Mouse (Mus musculus): ENCODE measurements around the gene Erbb2. TPM values are rescaled to one million over a fixed set of nuclear protein-coding genes. Genes with fewer than 3 reads are reported as not detected.

Gene Erbb2
- polyA plus RNA-seq, 1 experiment, result 12.4 TPM

DNA sequence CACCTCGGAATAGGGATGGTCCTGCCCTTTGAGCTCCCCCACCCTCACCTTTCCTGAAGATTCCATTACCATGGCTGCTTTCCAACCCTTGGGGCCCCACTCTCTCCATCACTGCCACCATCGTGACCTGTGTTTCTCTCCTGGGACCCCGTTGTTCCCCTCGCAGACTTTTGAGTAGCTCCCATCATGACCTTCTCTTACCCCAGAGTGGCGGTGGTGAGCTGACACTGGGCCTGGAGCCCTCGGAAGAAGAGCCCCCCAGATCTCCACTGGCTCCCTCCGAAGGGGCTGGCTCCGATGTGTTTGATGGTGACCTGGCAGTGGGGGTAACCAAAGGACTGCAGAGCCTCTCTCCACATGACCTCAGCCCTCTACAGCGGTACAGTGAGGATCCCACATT, 23.5 kb downstream of the Erbb2 start:
- TF ChIP-seq CTCF (IDR thresholded peaks at IDR 0.05; ENCODE audit: low read depth, low read length) (no peak), EP300 (IDR thresholded peaks at IDR 0.05; ENCODE audit: insufficient read depth, low read depth, low read length) (no peak)
- Histone ChIP-seq H3K36me3 (ENCODE audit: control insufficient read depth, insufficient read depth, low read length, poor library complexity, severe bottlenecking) (no peaks in the 10 kb centered on the region), H3K4me1 (ENCODE audit: control insufficient read depth, insufficient read depth, low read length) (no peaks in the 10 kb centered on the region), H3K27ac (ENCODE audit: insufficient read depth, low read length) (no peak overlapping the region), H3K27me3 (ENCODE audit: control insufficient read depth, insufficient read depth, low read length, poor library complexity, severe bottlenecking) (no peaks in the 10 kb centered on the region), H3K4me3 (ENCODE audit: low read depth, low read length) (no peak overlapping the region), H3K9ac (ENCODE audit: low read depth, poor library complexity, severe bottlenecking) (no peak overlapping the region), H3K9me3 (replicated peaks; ENCODE audit: control insufficient read depth, insufficient read depth, low read length, poor library complexity, severe bottlenecking) (no peaks in the 10 kb centered on the region)

- Histone ChIP-seq H3K36me3 (ENCODE audit: control insufficient read depth, insufficient read depth, low read length, poor library complexity, severe bottlenecking) (no peaks in the 10 kb centered on the region), H3K9ac (ENCODE audit: low read depth, poor library complexity, severe bottlenecking) (no peak overlapping the region), H3K9me3 (replicated peaks; ENCODE audit: control insufficient read depth, insufficient read depth, low read length, poor library complexity, severe bottlenecking) (no peaks in the 10 kb centered on the region), H3K27me3 (ENCODE audit: control insufficient read depth, insufficient read depth, low read length, poor library complexity, severe bottlenecking) (no peaks in the 10 kb centered on the region), H3K4me1 (ENCODE audit: control insufficient read depth, insufficient read depth, low read length) (no peaks in the 10 kb centered on the region), H3K4me3 (ENCODE audit: low read depth, low read length) (no peak overlapping the region), H3K27ac (ENCODE audit: insufficient read depth, low read length) (no peak overlapping the region)
- TF ChIP-seq EP300 (IDR thresholded peaks at IDR 0.05; ENCODE audit: insufficient read depth, low read depth, low read length) (no peak), POLR2A (IDR thresholded peaks at IDR 0.05; ENCODE audit: insufficient read depth, low read length) (no peak), CTCF (IDR thresholded peaks at IDR 0.05; ENCODE audit: low read depth, low read length) (no peak)
Observed at GRCm38 (mm10) chr11:98437441-98437840, 25.2 kb downstream of the Erbb2 start.

DNA sequence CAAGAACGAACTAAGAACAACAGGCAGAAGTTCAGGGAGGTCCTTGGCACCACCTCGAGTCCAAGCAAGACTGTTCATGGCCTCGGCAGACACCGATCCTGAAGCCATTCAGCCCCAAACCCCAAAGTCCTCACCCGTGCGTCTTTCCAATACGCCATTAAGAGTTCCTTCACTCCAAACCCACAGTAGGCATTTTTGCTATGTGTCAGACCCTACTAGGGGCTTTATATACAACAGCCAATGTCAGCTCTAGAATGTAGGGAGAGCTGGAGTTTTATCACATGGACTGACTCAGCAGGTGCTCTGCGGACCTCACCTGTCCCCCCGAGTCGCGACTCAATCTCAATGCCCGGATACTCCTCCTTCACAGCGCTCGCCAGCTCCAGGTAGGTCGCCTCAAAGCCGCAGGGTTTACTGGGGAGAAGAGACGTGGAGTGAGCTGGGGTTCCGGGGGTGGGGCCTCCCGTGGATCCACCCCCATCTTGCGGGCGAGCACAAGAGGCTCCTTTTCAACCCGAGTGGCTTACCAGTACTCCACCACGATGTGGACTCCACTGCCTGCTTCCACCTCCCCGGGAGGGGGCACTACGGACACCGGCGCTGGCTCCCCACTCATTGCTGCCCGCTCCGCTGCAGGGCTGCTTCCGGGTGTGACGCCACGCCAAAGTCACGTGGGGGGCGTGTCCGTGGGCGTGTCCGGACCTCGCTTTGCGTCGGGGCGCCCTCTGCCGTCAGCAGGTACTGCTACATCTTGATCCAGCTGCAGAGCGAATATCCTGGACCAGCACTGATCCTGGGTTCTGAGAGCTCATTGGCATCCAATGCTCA, 26.3 kb downstream of the Erbb2 start, which contains the start of gene Mien1:
Gene Mien1, minus strand, starts transcription at position 661 of the 828 bp plus-strand sequence.
- peak within 1 kb of the TSS; percentile 88 for H3K4me3 ChIP-seq (ENCODE audit: low read depth, low read length)
- no peaks in the 10 kb centered on the region for H3K9me3 ChIP-seq (replicated peaks; ENCODE audit: control insufficient read depth, insufficient read depth, low read length, poor library complexity, severe bottlenecking)
- H3K4me1 ChIP-seq (ENCODE audit: control insufficient read depth, insufficient read depth, low read length), result no peaks in the 10 kb centered on the region
- TF ChIP-seq POLR2A (IDR thresholded peaks at IDR 0.05; ENCODE audit: insufficient read depth, low read length) (peak; percentile 27), EP300 (IDR thresholded peaks at IDR 0.05; ENCODE audit: insufficient read depth, low read depth, low read length) (0 out of 2 replicates have a peak, but pooled peaks have one; percentile 59), CTCF (IDR thresholded peaks at IDR 0.05; ENCODE audit: low read depth, low read length) (peak; percentile 96)
- H3K36me3 ChIP-seq (ENCODE audit: control insufficient read depth, insufficient read depth, low read length, poor library complexity, severe bottlenecking), result no peaks in the 10 kb centered on the region
- peak within 1 kb of the TSS; percentile 9; the same call in 1 of the 2 replicates for H3K27ac ChIP-seq (ENCODE audit: insufficient read depth, low read length)
- H3K27me3 ChIP-seq (ENCODE audit: control insufficient read depth, insufficient read depth, low read length, poor library complexity, severe bottlenecking), result no peaks in the 10 kb centered on the region
- H3K9ac ChIP-seq (ENCODE audit: low read depth, poor library complexity, severe bottlenecking), result peak within 1 kb of the TSS; percentile 71

DNA sequence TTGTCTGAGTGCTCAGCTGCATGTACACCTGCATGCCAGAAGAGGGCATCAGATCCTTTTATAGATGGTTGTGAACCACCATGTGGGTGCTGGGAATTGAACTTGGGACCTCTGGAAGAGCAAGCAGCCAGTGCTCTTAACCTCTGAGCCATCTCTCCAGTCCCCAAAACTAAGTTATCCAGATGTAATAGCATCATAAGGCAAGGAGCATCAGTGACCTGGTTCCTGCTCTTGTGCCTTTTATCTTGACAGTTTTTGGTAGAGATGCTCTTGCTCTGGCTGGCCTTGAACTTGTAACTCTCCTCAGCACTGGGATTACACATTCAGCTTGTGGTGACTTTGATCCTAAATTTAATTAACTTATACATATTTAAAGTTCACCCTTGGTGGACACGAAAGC, 31.4 kb downstream of the Erbb2 start:
- TF ChIP-seq EP300 (IDR thresholded peaks at IDR 0.05; ENCODE audit: insufficient read depth, low read depth, low read length), result no peak
- TF ChIP-seq POLR2A (IDR thresholded peaks at IDR 0.05; ENCODE audit: insufficient read depth, low read length), result peak; percentile 11
- H3K9me3 ChIP-seq (replicated peaks; ENCODE audit: control insufficient read depth, insufficient read depth, low read length, poor library complexity, severe bottlenecking), result no peaks in the 10 kb centered on the region
- no peaks in the 10 kb centered on the region for H3K27me3 ChIP-seq (ENCODE audit: control insufficient read depth, insufficient read depth, low read length, poor library complexity, severe bottlenecking)
- H3K4me1 ChIP-seq (ENCODE audit: control insufficient read depth, insufficient read depth, low read length), result peaks cover 3% of the 10 kb centered on the region
- no peaks in the 10 kb centered on the region for H3K36me3 ChIP-seq (ENCODE audit: control insufficient read depth, insufficient read depth, low read length, poor library complexity, severe bottlenecking)
- no peak overlapping the region for H3K27ac ChIP-seq (ENCODE audit: insufficient read depth, low read length)
- H3K4me3 ChIP-seq (ENCODE audit: low read depth, low read length), result no peak overlapping the region
- H3K9ac ChIP-seq (ENCODE audit: low read depth, poor library complexity, severe bottlenecking), result no peak overlapping the region

- no peak overlapping the region for H3K27ac ChIP-seq (ENCODE audit: insufficient read depth, low read length)
- peaks cover 8% of the 10 kb centered on the region for H3K4me1 ChIP-seq (ENCODE audit: control insufficient read depth, insufficient read depth, low read length)
- H3K9me3 ChIP-seq (replicated peaks; ENCODE audit: control insufficient read depth, insufficient read depth, low read length, poor library complexity, severe bottlenecking), result no peaks in the 10 kb centered on the region
- TF ChIP-seq POLR2A (IDR thresholded peaks at IDR 0.05; ENCODE audit: insufficient read depth, low read length) (no peak), CTCF (IDR thresholded peaks at IDR 0.05; ENCODE audit: low read depth, low read length) (no peak)
- H3K36me3 ChIP-seq (ENCODE audit: control insufficient read depth, insufficient read depth, low read length, poor library complexity, severe bottlenecking), result no peaks in the 10 kb centered on the region
- no peaks in the 10 kb centered on the region for H3K27me3 ChIP-seq (ENCODE audit: control insufficient read depth, insufficient read depth, low read length, poor library complexity, severe bottlenecking)
- H3K9ac ChIP-seq (ENCODE audit: low read depth, poor library complexity, severe bottlenecking), result no peak overlapping the region
- no peak overlapping the region for H3K4me3 ChIP-seq (ENCODE audit: low read depth, low read length)
Observed at GRCm38 (mm10) chr11:98445238-98445637, 33.0 kb downstream of the Erbb2 start.

- no peak overlapping the region for H3K27ac ChIP-seq (ENCODE audit: insufficient read depth, low read length)
- peaks cover 8% of the 10 kb centered on the region for H3K4me1 ChIP-seq (ENCODE audit: control insufficient read depth, insufficient read depth, low read length)
- no peaks in the 10 kb centered on the region for H3K9me3 ChIP-seq (replicated peaks; ENCODE audit: control insufficient read depth, insufficient read depth, low read length, poor library complexity, severe bottlenecking)
- TF ChIP-seq EP300 (IDR thresholded peaks at IDR 0.05; ENCODE audit: insufficient read depth, low read depth, low read length) (no peak), CTCF (IDR thresholded peaks at IDR 0.05; ENCODE audit: low read depth, low read length) (no peak), POLR2A (IDR thresholded peaks at IDR 0.05; ENCODE audit: insufficient read depth, low read length) (no peak)
- no peak overlapping the region for H3K9ac ChIP-seq (ENCODE audit: low read depth, poor library complexity, severe bottlenecking)
- no peak overlapping the region for H3K4me3 ChIP-seq (ENCODE audit: low read depth, low read length)
- no peaks in the 10 kb centered on the region for H3K27me3 ChIP-seq (ENCODE audit: control insufficient read depth, insufficient read depth, low read length, poor library complexity, severe bottlenecking)
- no peaks in the 10 kb centered on the region for H3K36me3 ChIP-seq (ENCODE audit: control insufficient read depth, insufficient read depth, low read length, poor library complexity, severe bottlenecking)
Observed at GRCm38 (mm10) chr11:98445679-98446078, 33.4 kb downstream of the Erbb2 start.

Measured in ES-Bruce4 (cell line).